Comparison of ENCODE assay signal across 19 mouse cellular contexts in genomic region chr16:57852838-57853460, GRCm38 (mm10).
DNase-seq lines count a peak whose midpoint lies in the region; TF ChIP-seq lines count a peak whose summit lies in the region.
"Had no signal": no experiment of that assay in that cellular context is flagged by ENCODE, and none has a peak within 500 bp of the region (broad histone marks: within the 10 kb centered on the region; RNA-seq: fewer than 3 reads in every experiment).

No protein-coding gene starts in this region.

- H3K4me1 ChIP-seq in embryonic fibroblast, embryonic 13.5 days (ENCODE audit: control insufficient read depth, insufficient read depth, low read length): no peaks in the 10 kb centered on the region

- TF ChIP-seq POLR2A in embryonic fibroblast, embryonic 13.5 days (IDR thresholded peaks at IDR 0.05; ENCODE audit: low read depth, low read length): no peak

- peak overlapping the region; percentile 53; the same call in 1 of the 2 replicates for H3K27ac ChIP-seq in gastrocnemius, adult 2 months
- H3K27ac ChIP-seq in embryonic fibroblast, embryonic 13.5 days (ENCODE audit: insufficient read depth, low read length): peak overlapping the region; percentile 68
- H3K27ac ChIP-seq: embryonic facial prominence, embryonic 13.5 days; forebrain, embryonic 15.5 days; hindbrain, embryonic 13.5 days; hindbrain, postnatal 0 days had no signal

- no peak overlapping the region for H3K4me3 ChIP-seq in gastrocnemius, adult 2 months
- H3K4me3 ChIP-seq in embryonic fibroblast, embryonic 13.5 days (ENCODE audit: insufficient read depth, low read length): no peak overlapping the region
- H3K4me3 ChIP-seq: embryonic facial prominence, embryonic 13.5 days; erythroblast, embryonic 14.5 days; forebrain, embryonic 15.5 days; hindbrain, embryonic 13.5 days had no signal

- intact Hi-C loops in gastrocnemius, adult 2 months (cut with DNase I): no loop called here
- intact Hi-C loops in gastrocnemius, postnatal 36 days (cut with DNase I): no loop called here

- DNase-seq in gastrocnemius, adult 2 months: no peak
- no peak for DNase-seq in gastrocnemius, postnatal 36 days
- DNase-seq in heart, adult 9 months (ENCODE audit: low spot score in 2 of 2): peak; percentile 26 to 27
- DNase-seq in heart, adult 8-10 months (ENCODE audit: low spot score): no peak
- DNase-seq in 3T3-L1 (ENCODE audit: low read depth, low spot score): peak; percentile 54
- DNase-seq in adrenal gland, adult 2 months: no peak
- DNase-seq: adrenal gland, postnatal 14 days; cerebellum, adult 11-12 months; cerebellum, adult 9-10 months; cerebellum, postnatal 25 days; gastrocnemius, postnatal 10 days; kidney, adult 11 months; kidney, adult 9 months had no signal

- no peak for TF ChIP-seq CTCF in gastrocnemius, adult 2 months (IDR thresholded peaks at IDR 0.05)
- no peak for TF ChIP-seq CTCF in embryonic fibroblast, embryonic 13.5 days (IDR thresholded peaks at IDR 0.05; ENCODE audit: borderline replicate concordance, insufficient read depth, low read length)

Comparison
In these comparisons a context has a peak if more than half of its experiments do, and no peak if none do; other contexts are left out.
1. DNase-seq: peak in heart, adult 9 months (2 of 2) and 3T3-L1 (single experiment); none in gastrocnemius, adult 2 months (single experiment), gastrocnemius, postnatal 36 days (0 of 2), heart, adult 8-10 months (single experiment) and adrenal gland, adult 2 months (single experiment).